Mouse (Mus musculus) testis, adult 2 months (tissue): ENCODE results near the gene Gpr132. TPM values are rescaled to one million over a fixed set of nuclear protein-coding genes. Genes with fewer than 3 reads are reported as not detected.

Source experiments
- H3K27ac ChIP-seq: fragments of 200-500 bp; 2 replicates; pipeline ENCODE4 v1.5.1; 2012; ENCODE audit warnings: low read depth, low read length; ENCODE audit not compliant: control insufficient read depth, insufficient read depth
- H3K27me3 ChIP-seq: fragments of 200-500 bp; 2 replicates; pipeline ENCODE4 v1.6.1; 2012; ENCODE audit warnings: mild to moderate bottlenecking, low read length, moderate library complexity; ENCODE audit not compliant: control insufficient read depth, insufficient read depth
- H3K36me3 ChIP-seq: fragments of 200-500 bp; 2 replicates; pipeline ENCODE4 v1.6.1; 2012; ENCODE audit warnings: mild to moderate bottlenecking, low read length; ENCODE audit not compliant: control insufficient read depth, insufficient read depth
- H3K4me1 ChIP-seq: fragments of 200-500 bp; 2 replicates; pipeline ENCODE4 v1.6.1; 2012; ENCODE audit warnings: low read length; ENCODE audit not compliant: control insufficient read depth, insufficient read depth
- H3K4me3 ChIP-seq: fragments of 200-500 bp; 2 replicates; pipeline ENCODE4 v1.5.1; 2012; ENCODE audit warnings: low read depth, mild to moderate bottlenecking, low read length, moderate library complexity, mixed read lengths; ENCODE audit not compliant: control insufficient read depth
- CTCF ChIP-seq: fragments of 200-500 bp; IDR thresholded peaks from 2 replicates; pipeline ENCODE4 v1.5.1; 2012; ENCODE audit warnings: low read depth, mild to moderate bottlenecking, inconsistent platforms, low read length, moderate library complexity; ENCODE audit not compliant: control insufficient read depth, insufficient read depth, insufficient replicate concordance
- POLR2A ChIP-seq: fragments of 200-500 bp; IDR thresholded peaks from 2 replicates; pipeline ENCODE4 v1.6.1; 2012; ENCODE audit warnings: low read depth, mild to moderate bottlenecking, inconsistent platforms, low read length, moderate library complexity; ENCODE audit not compliant: control insufficient read depth
- polyA plus RNA-seq: library from polyadenylated mRNA; depleted of rRNA; stranded (reverse); fragments of >200 nt; gene quantifications from 2 replicates; pipeline ENCODE4 v1.2.3, GENCODE M21; 2012

Gpr132 gene
- polyA plus RNA-seq, 1 experiment = 1.7 TPM

DNA sequence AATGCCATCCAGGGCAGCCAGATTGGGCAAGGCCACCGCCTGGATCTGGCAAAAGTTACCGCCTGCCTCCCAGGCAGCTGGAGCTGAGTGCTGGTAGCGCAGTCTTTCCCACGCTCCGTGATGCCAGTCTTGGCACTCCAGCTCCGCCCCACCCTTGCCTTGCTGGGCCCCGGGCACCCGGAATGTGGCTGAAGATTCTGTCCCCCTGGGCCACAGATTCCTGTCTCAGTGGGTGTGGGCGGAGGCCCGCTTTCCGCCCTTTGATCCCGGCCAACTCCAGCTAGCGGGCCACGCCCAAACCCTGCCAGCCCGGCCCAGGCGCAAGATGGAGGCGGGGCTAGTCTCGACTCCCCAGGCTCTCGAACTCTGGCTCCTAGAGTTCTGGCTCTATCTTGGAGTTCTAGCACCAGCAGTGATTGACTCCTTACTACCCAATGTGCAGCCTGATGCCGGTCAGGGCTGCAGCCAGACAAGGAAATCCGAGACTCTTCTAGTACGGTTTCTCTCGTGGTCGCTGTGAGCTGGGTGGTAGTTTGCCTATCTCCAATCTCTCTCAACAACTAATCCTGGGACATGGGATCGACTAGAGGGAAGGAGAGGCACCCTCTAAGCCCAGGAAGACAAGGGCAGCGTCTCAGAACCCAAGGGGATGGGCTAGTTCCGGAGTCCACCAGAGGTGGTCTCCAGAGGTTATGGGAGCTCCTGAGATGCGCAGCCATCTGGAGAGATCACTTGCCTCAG lies 8.5 kb upstream of the Gpr132 start:
- TF ChIP-seq CTCF (no peak), POLR2A (peak; percentile 25; the same call in 1 of the 2 replicates)
- H3K27me3 ChIP-seq = peaks cover 2% of the 10 kb centered on the region; the same call in 1 of the 2 replicates
- H3K36me3 ChIP-seq = no peaks in the 10 kb centered on the region
- H3K4me3 ChIP-seq = peak overlapping the region; percentile 79
- no peak overlapping the region for H3K27ac ChIP-seq
- peaks cover 15% of the 10 kb centered on the region for H3K4me1 ChIP-seq

DNA sequence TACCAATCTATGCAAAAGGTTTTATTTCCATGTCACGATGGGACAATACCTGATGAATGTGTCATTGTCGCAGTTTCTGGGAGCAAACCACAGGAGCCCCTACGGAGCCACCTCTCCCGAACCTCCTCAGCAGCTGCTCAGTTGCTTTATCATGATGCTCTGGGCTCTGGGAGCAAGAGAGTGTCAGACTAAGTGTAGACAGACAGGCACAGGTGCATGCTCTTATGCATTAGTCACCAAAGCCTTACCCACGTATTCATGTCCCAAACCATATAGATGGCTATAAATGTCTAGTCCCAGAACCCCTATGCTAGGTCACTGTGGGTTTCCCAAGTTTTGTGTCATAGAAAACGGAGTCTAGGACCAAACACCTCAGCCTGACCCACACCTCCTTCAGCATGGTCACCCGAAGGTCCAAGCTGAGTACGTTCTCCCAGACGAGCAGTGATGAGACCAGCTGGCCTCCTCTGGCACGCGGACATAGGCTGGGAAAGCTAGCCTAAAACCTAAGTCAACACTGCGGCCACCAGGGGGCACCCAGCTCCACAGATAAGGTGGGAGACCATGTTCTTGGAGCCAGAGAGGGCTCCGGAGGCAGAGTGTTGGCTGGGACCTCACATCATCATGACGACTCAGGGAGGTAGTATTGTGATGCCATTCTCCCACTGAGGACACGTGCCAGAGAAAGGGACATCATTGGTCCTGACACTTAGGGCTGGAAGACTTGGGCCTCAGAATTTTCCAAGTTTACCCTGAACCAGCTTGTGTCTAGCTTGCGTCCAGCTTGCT lies 7.4 kb upstream of the Gpr132 start:
- peak overlapping the region; percentile 79 for H3K4me3 ChIP-seq
- H3K36me3 ChIP-seq = no peaks in the 10 kb centered on the region
- H3K27me3 ChIP-seq = peaks cover 2% of the 10 kb centered on the region; the same call in 1 of the 2 replicates
- H3K27ac ChIP-seq = no peak overlapping the region
- peaks cover 20% of the 10 kb centered on the region for H3K4me1 ChIP-seq
- TF ChIP-seq POLR2A (peak; percentile 40), CTCF (peak; percentile 78; the same call in 1 of the 2 replicates)

DNA sequence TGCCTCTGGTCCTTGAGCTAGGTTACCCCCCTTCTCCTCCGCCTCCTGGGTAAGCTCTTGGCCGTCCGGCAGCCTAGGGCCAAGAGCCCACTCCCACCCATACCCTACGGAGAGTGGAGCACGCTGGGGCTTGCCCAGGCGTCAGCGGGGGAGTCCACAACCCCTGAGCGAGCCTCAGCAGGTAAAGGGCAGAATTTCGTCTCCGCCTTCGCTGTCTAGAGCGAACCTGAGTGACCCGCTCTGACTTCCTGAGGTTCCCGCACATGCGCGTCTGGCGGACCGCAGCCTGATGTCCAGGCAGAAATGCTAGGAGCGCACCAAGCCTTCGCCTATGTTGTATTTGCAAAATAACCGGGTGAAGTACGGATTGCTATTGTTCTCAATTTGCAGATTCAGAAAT lies 6.2 kb upstream of the Gpr132 start:
- peak overlapping the region; percentile 79 for H3K4me3 ChIP-seq
- H3K4me1 ChIP-seq = peaks cover 21% of the 10 kb centered on the region
- H3K27ac ChIP-seq = no peak overlapping the region

DNA sequence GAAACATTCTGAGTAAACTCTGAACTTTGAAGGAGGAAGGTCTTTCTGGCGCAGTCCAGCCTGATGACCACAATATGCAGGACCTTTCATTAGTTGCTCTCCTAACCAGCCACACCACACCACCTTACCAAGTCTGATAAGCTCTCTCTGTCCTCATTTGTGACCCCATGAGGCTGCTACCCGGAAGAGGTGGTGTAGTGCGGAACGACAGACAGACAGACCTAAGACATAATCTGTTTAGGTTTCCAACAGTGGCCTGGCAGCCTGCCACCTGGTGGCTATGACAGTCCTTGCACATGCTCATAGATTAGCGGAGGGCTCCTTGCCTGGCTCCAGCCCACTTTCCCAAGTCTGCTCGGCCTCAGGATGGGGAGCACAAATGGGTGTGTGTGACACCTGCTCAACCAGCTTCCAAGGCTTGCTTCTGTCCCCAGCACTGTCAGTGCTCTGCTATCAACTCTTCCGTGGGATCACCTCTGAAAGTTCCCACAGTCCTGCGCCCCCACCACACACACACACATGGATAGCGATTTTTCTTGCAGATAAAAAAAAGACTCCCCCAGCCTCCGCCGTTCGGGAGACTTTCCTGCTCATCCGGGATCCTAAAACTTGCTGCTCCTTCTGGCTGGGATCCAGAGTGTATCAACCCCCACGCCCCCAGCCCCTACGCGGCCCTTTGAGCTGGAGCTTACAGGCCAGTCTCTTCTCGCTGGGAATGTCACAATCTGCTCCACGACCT lies 5.6 kb upstream of the Gpr132 start:
- peaks cover 2% of the 10 kb centered on the region; the same call in 1 of the 2 replicates for H3K27me3 ChIP-seq
- no peaks in the 10 kb centered on the region for H3K36me3 ChIP-seq
- H3K4me3 ChIP-seq = peak overlapping the region; percentile 79
- H3K27ac ChIP-seq = no peak overlapping the region
- H3K4me1 ChIP-seq = peaks cover 21% of the 10 kb centered on the region
- no peak for TF ChIP-seq POLR2A
- TF ChIP-seq CTCF = peak; percentile 64; the same call in 1 of the 2 replicates

More for the DNA sequence above, 6.2 kb upstream of the Gpr132 start:
- H3K27me3 ChIP-seq = peaks cover 2% of the 10 kb centered on the region; the same call in 1 of the 2 replicates
- TF ChIP-seq POLR2A = no peak
- no peak for TF ChIP-seq CTCF
- no peaks in the 10 kb centered on the region for H3K36me3 ChIP-seq

DNA sequence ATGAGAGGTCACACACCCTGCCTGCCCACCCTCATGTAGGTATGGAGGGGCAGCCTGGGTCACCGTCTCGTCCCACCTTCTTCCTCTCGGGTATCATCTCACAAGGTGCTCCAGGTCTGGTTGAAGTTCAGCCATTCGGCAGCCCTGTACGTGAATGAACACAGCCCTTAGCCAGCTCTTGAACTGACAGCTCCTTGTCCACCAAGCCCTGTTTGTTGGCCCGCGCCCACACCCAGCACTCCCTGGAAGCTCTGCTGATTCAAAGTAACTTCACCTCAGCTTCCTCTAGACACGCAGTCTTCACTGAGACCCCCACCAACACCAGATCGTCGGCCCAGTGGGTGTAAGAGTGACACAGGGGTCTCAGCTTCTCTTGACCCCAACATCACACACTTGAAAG lies 5.0 kb upstream of the Gpr132 start:
- peaks cover 2% of the 10 kb centered on the region; the same call in 1 of the 2 replicates for H3K27me3 ChIP-seq

DNA sequence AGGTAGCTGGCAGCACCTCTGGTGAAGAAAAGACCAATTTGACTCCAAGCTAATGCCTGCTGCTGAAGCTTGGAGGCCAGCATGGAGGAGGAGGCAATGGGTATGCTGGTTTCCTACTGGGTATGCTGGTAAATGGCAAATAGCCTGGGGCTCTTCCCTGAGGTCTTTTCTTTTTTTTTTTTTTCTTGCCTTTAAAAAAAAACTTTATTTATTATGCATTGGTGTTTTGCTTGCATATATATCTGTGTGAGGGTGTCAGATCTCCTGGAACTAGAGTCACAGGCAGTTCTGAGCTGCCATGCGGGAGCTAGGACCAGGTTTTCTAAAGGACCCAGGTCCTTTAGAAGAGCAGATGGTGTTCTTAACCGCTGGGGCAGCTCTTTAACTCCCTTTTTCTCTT lies 3.2 kb upstream of the Gpr132 start:
- Histone ChIP-seq H3K4me1 (peaks cover 14% of the 10 kb centered on the region; the same call in 1 of the 2 replicates), H3K36me3 (no peaks in the 10 kb centered on the region)

More for the DNA sequence above, 5.0 kb upstream of the Gpr132 start:
- H3K27ac ChIP-seq = no peak overlapping the region
- no peak overlapping the region for H3K4me3 ChIP-seq
- TF ChIP-seq CTCF (no peak), POLR2A (no peak)
- no peaks in the 10 kb centered on the region for H3K36me3 ChIP-seq
- H3K4me1 ChIP-seq = peaks cover 21% of the 10 kb centered on the region

More for the DNA sequence above, 3.2 kb upstream of the Gpr132 start:
- H3K27me3 ChIP-seq = no peaks in the 10 kb centered on the region; the same call in 1 of the 2 replicates
- H3K4me3 ChIP-seq = no peak overlapping the region
- no peak overlapping the region for H3K27ac ChIP-seq
- no peak for TF ChIP-seq CTCF
- no peak for TF ChIP-seq POLR2A
